Mouse (Mus musculus) kidney, postnatal 10 days (tissue): ENCODE results near the gene Rp9.
"Not testable (repeated sequence)": the region's sequence is repeated elsewhere in the genome, so short reads cannot be mapped to it uniquely, and the experiment has no call there.

Experiments used
- DNase-seq: peaks from one replicate; pipeline ENCODE4 v3.0.0; 2021; ENCODE audit warnings: mixed read lengths

Gene Rp9

DNA sequence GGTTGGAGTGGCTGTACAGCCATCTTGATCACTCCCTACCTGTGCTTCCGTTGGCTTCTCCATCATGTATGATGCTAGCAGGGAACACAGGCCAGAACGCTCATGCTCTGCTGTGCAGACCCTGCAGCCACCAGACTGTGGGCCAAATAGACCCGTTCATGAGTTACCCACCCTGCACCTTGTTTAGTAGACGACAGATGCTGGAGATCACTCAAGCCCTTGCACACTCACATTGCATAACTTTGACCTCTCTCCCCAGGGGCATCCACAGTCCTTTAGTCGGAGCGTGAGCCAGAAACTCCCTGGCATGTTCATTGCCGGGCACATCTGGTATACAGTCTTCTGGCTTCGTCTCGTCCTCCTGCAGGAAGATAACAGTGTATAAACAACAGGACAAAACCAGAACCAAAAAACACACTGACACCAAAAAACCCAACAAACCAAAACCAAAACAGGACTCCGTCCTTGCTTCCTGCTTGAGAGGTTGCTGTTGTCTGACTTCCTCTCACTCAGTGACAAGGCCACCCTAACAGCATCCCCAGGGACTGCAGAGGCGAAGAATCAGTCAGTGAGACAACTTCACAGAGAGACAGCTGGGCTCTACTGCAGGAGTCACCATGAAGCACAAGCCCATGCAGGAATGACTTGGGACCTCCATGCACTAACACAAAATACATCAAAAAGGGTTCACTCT, 12.3 kb downstream of the Rp9 start:
- DNase-seq, result no peak

- no peak for DNase-seq
Observed at GRCm38 (mm10) chr9:22455041-22455440, 14.5 kb downstream of the Rp9 start.

GRCm38 (mm10) chr9:22453990-22454389, 15.6 kb downstream of the Rp9 start, which contains the start of gene Gm17545:
Gm17545 (plus strand) TSS chr9:22454290.
- not testable (repeated sequence) for DNase-seq

- no peak for DNase-seq
Observed at GRCm38 (mm10) chr9:22453501-22453924, 16.0 kb downstream of the Rp9 start.

- no peak for DNase-seq
Observed at GRCm38 (mm10) chr9:22452697-22453096, 16.8 kb downstream of the Rp9 start.

- DNase-seq, result no peak
Observed at GRCm38 (mm10) chr9:22449209-22449608, 20.3 kb downstream of the Rp9 start.

DNA sequence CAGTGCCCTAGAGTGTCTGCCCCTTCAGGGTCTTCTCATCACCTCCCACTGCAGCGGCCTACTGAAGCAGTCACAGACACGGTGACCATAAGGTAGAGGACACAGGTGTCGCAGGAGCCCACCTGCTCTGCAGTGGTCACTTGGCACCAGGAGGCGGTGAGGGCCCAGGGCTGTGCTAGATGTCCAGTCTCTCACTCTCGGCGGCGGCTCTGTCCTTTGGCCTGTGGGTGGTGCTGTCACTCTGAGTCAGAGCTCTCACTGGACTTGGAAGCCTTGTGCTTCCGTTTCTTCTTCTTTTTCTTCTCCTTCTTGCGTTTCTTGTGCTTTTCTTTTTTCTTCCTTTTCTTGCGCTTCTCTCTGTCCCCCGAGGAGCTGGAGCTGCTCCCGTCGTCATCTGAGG, 21.1 kb downstream of the Rp9 start:
- DNase-seq, result no peak

DNA sequence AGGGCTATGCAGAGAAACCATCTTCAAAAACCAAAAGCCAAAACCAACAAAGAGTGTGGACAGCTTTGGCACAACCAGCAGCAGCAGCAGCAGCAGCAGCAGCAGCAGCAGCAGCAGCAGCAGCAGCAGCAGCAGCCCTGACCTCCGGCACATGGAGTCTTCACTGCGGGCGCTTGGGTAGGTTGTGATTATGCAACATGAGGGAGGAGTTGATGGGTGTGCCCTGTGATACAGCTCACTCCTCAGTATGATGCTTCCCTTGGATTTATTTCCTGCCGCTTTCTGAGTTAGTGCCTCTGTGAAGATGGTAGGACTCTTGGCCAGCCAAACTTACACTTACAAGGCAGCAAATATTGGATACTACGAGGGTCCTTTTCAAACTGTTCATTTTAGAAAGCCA, 22.3 kb downstream of the Rp9 start:
- DNase-seq, result no peak

- no peak for DNase-seq
Observed at GRCm38 (mm10) chr9:22445123-22445522, 24.4 kb downstream of the Rp9 start.

DNA sequence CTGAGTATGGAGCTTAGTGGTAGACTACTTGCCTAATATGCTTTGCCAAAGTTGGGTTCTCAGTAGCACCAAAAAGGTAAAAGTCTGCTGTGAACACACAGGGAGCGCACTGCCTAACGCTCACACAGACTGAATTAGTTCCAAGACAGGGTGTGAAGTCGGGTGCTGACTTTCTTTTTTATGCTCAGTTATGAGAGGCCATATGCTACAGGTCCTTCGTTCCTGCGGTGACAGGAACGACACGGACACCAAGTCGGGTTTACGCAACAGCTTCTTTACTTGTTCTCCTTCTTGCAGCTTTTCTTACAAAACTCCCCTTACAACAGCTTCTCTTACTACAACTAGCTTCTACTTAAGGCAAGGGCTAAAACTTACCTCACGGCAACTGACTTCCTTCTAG, 26.4 kb downstream of the Rp9 start:
- DNase-seq, result no peak

- no peak for DNase-seq
Observed at GRCm38 (mm10) chr9:22438826-22439225, 30.7 kb downstream of the Rp9 start.

DNA sequence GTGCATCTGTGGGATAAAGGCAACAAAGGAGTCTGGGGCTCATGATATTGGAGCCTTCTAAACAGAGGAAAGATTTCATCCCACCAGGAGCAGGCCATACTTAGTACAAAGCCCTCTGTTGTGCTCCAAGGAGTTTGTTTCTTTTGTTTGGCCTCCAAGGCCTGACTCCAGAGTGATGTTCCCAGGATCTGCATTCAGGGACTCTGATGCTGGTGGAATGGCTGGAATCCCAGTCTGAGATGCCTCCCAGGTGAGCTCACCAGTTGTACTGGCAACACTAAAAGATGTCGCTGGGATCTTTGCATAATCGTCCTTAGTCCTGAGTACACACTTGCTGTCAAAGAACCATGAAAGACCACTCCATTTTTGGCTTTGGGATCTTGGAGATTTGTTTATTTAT, 35.4 kb downstream of the Rp9 start:
- DNase-seq, result no peak

DNA sequence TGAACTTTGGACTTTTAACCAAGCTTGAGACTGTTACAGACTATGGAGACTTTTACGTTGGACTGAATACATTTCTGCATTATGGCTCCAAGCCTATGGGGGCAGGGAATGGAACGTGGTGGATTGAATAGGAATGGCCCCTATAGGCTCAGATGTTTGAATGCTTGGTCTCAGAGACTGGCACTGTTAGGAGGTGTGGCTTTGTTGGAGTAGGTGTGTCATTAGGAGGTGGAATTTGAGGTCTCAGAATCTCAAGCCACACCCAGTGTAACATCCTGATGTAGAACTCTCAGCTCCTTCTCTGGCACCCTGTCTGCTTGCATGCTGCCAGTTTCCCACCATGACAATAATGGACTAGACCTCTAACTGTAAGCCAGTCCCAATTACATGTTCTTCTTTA, 36.3 kb downstream of the Rp9 start:
- DNase-seq, result no peak

DNA sequence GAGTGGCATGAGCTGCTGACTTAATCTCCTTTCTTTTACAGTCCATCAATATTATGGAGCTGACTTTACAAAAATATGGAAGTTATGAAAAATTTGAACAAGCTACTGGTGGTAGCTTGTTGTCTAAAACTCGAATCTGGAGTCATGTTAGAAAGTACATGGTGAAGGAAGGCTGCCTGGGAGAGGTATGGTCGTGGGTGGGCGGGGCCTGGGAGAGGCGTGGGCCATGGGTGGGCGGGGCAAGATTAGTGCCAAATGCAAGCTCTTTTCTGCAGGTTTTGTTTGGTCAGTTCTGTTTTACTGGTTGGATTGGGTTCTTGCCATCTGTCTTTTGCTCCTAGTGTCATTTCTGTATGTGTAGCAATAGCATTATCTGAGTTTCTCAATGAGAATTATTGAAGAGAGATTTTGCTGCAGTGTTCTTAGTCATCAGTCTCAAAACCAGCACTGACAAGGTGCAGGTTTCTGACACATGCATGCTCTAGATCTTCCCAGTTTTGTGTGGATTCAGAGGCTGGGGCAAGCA, 39.2 kb downstream of the Rp9 start:
- DNase-seq, result peak; percentile 40

GRCm38 (mm10) chr9:22429533-22430241, 39.9 kb downstream of the Rp9 start:
- peak; percentile 57 for DNase-seq

GRCm38 (mm10) chr9:22428666-22429410, 40.7 kb downstream of the Rp9 start:
- DNase-seq, result no peak

- no peak for DNase-seq
Observed at GRCm38 (mm10) chr9:22428028-22428665, 41.4 kb downstream of the Rp9 start.

GRCm38 (mm10) chr9:22424719-22425118, 44.8 kb downstream of the Rp9 start:
- DNase-seq, result no peak

DNA sequence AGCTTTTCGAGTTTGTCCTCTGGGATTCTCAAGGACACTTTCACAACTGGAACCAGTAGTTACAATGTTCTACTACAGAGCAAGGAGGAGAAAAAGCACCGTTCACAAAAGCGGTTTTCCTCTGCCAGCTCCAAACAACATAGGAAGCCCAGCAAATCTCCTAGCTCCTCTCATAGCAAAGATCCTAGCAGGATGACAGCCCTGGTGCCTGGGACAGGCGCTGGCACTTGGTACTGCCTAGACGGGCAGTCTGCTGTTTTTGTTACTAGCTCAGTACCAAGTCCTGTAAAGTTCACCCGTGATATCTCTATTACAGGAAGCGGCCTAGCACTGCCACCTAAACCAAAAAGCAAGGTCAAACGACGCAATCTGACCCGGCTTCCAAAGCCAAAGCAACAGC, 45.3 kb downstream of the Rp9 start:
- DNase-seq, result no peak

DNA sequence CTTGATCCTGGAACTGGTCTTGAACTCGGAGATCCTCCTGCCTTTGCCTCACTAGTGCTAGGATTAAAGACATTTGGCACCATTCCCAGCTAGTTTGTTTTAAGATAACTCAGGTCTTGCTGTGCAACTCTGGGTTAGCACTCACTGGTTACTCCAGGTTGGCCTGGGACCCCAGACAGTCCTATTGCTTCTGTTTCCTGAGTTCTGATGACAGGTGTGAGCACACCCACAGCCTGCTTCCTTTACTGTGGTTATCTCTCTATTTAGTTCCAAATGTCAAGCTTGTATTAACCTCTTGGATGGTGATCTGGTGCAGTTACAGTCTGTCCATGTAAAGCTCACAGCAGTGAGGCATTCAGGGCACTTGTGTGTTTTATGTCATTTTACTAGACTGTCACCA, 46.0 kb downstream of the Rp9 start:
- DNase-seq, result no peak

DNA sequence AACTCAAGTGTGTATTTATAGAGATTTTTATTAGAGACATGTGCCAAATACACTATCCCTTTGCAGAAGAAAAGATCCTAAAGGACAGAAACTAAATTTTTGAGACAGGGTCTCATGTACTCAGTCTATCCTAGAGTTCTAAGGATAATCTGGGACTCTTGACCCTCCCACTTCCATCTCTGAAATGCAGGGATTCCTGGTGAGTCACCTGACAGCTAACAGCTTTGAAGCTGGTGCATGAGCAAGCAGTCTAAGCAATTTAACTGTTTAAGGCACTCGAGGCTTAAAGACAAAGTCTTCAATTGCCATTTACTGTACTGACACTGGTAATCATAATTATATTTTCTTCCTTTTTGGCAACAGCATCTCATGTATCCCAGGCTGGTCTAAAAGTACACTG, 47.0 kb downstream of the Rp9 start:
- no peak for DNase-seq

GRCm38 (mm10) chr9:22420491-22420890, 49.1 kb downstream of the Rp9 start:
- no peak for DNase-seq

DNA sequence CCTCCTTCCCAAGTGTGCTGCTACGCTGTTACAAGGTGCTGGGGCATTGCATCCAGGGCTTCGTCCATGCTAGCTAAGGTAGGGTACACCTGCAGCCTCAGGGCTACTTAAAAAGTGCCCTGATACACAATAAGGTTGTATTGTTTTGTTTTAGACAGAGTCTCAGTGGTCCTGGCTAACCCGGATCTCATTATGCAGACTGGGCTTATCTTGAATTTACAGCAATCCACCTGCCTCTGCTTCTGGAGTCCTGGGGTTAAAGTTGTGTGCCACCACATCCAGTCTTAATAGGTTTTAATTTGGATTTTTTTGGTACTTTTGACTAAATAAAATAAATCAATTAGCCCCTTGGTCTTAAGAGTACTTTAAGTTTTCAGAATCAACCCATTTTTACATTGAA, 49.7 kb downstream of the Rp9 start:
- no peak for DNase-seq
